Mouse (Mus musculus): Measurements from ENCODE around the gene Cenpm. TPM values are rescaled to one million over a fixed set of nuclear protein-coding genes. Genes with fewer than 3 reads are reported as not detected.

Cenpm gene
- total RNA-seq, 2 experiments from 2014 or later, result 15.1 to 21.9 TPM

GRCm38 (mm10) chr15:82218778-82219666, 25.5 kb downstream of the Cenpm start:
- peak; percentile 86 for ATAC-seq (replicated peaks; ENCODE audit: poor library complexity, severe bottlenecking)

- no peak for ATAC-seq (replicated peaks; ENCODE audit: poor library complexity, severe bottlenecking)
Measured at GRCm38 (mm10) chr15:82217980-82218379, 26.6 kb downstream of the Cenpm start.

- ATAC-seq (replicated peaks; ENCODE audit: poor library complexity, severe bottlenecking), result no peak
Measured at GRCm38 (mm10) chr15:82217039-82217438, 27.5 kb downstream of the Cenpm start.

- ATAC-seq (replicated peaks; ENCODE audit: poor library complexity, severe bottlenecking), result no peak
Measured at GRCm38 (mm10) chr15:82216142-82216827, 28.3 kb downstream of the Cenpm start.

- no peak for ATAC-seq (replicated peaks; ENCODE audit: poor library complexity, severe bottlenecking)
Measured at GRCm38 (mm10) chr15:82215332-82216046, 29.1 kb downstream of the Cenpm start.

GRCm38 (mm10) chr15:82213222-82213621, 31.3 kb downstream of the Cenpm start:
- no peak for ATAC-seq (replicated peaks; ENCODE audit: poor library complexity, severe bottlenecking)

- ATAC-seq (replicated peaks; ENCODE audit: poor library complexity, severe bottlenecking), result no peak
Measured at GRCm38 (mm10) chr15:82212752-82213063, 31.8 kb downstream of the Cenpm start, which contains the start of gene Shisa8. Gene Shisa8 (minus strand): TSS chr15:82212815.

GRCm38 (mm10) chr15:82211911-82212751, 32.4 kb downstream of the Cenpm start:
- ATAC-seq (replicated peaks; ENCODE audit: poor library complexity, severe bottlenecking), result peak; percentile 54

GRCm38 (mm10) chr15:82211281-82211680, 33.3 kb downstream of the Cenpm start:
- no peak for ATAC-seq (replicated peaks; ENCODE audit: poor library complexity, severe bottlenecking)

- no peak for ATAC-seq (replicated peaks; ENCODE audit: poor library complexity, severe bottlenecking)
Measured at GRCm38 (mm10) chr15:82210801-82211200, 33.7 kb downstream of the Cenpm start.

GRCm38 (mm10) chr15:82209295-82210050, 35.1 kb downstream of the Cenpm start:
- no peak for ATAC-seq (replicated peaks; ENCODE audit: poor library complexity, severe bottlenecking)

GRCm38 (mm10) chr15:82208307-82208706, 36.2 kb downstream of the Cenpm start:
- no peak for ATAC-seq (replicated peaks; ENCODE audit: poor library complexity, severe bottlenecking)

- no peak for ATAC-seq (replicated peaks; ENCODE audit: poor library complexity, severe bottlenecking)
Measured at GRCm38 (mm10) chr15:82207504-82208219, 36.9 kb downstream of the Cenpm start.

- no peak for ATAC-seq (replicated peaks; ENCODE audit: poor library complexity, severe bottlenecking)
Measured at GRCm38 (mm10) chr15:82207105-82207459, 37.5 kb downstream of the Cenpm start.

- no peak for ATAC-seq (replicated peaks; ENCODE audit: poor library complexity, severe bottlenecking)
Measured at GRCm38 (mm10) chr15:82206365-82207104, 38.0 kb downstream of the Cenpm start.

GRCm38 (mm10) chr15:82204680-82205371, 39.7 kb downstream of the Cenpm start:
- no peak for ATAC-seq (replicated peaks; ENCODE audit: poor library complexity, severe bottlenecking)

GRCm38 (mm10) chr15:82203611-82204351, 40.8 kb downstream of the Cenpm start:
- no peak for ATAC-seq (replicated peaks; ENCODE audit: poor library complexity, severe bottlenecking)

All from granulocyte monocyte progenitor cell, adult 5-6 weeks (primary cell).